Mouse (Mus musculus): ENCODE data around the gene Map2.

DNA sequence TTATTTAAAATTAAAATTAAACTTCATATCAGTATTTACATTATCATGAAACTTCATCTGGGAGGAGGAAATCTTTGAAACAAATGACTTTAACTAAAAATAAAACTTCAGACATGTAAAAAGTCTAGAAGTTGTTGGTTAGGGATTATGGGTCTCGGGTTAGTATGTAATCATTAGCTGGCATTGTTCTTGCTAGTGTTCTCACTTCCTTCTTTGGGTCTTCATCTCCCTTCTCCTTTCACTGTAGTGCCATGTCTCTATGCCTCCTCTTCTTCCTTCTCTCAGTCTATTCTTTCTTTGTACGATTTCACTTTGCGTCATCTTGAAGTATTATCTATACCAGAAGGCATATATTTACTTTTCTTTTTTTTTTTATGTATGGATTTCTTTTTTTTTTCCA lies 55.3 kb downstream of the Map2 start:
- TF ChIP-seq CTCF (IDR thresholded peaks at IDR 0.05; ENCODE audit: borderline replicate concordance, insufficient read depth, low read length) (no peak), POLR2A (IDR thresholded peaks at IDR 0.05; ENCODE audit: low read depth, low read length) (no peak)
